Comparison of ENCODE assay signal across 12 mouse cellular contexts in the genomic region with DNA sequence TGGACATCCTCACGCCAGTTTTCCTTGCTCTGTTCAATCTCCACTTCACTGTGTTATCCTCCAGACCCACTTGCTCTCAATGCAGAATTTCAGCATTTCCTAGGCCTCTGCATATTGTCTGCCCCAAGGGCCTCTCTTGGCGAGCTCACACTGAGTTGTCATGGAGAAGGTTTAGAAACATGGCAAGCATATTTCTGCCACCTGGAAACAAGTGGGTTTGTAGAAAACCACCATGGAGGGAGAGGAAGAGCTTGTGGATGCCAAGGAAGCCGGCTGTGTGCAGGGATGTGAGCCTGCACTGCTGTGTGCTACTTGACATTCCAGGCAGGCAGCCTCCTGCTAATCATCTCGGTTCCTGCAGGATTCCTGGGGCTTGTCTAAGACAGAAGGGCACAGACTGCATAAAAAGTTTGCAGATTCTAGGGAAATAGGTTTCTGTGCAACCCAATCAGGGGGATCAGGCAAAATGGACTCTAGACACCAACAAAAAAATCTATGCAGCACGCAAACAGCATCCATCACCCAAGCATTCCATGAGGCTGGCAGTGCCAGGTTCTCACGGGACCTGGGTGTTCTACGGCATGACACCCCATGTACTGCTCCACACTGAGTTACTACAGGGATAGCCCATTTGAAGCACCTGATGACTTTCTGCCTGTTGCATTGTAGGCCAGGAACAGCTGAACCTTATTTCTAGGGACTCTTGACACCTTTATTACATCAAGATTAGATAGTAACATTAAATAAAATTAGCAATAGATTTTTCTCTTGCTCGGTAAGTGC. TPM values are rescaled to one million over a fixed set of nuclear protein-coding genes. Genes with fewer than 3 reads are reported as not detected.
DNase-seq lines count a peak whose midpoint lies in the region; ATAC-seq and TF ChIP-seq lines count a peak whose summit lies in the region.
"Had no signal": no experiment of that assay in that cellular context is flagged by ENCODE, and none has a peak within 500 bp of the region (broad histone marks: within the 10 kb centered on the region; RNA-seq: fewer than 3 reads in every experiment).

No protein-coding gene starts in this region.

- H3K27ac ChIP-seq in midbrain, embryonic 10.5 days (replicated peaks): peak overlapping the region; percentile 19
- no peak overlapping the region for H3K27ac ChIP-seq in midbrain, embryonic 11.5 days (ENCODE audit: low read depth, low read length)
- H3K27ac ChIP-seq in forebrain, embryonic 13.5 days: peak overlapping the region; percentile 76
- no peak overlapping the region for H3K27ac ChIP-seq in gastrocnemius, adult 2 months

- 67% methylated on average over 8 of the region's 8 CpGs for WGBS in midbrain, embryonic 10.5 days
- WGBS in midbrain, embryonic 11.5 days: 61% methylated on average over 8 of the region's 8 CpGs
- WGBS in forebrain, embryonic 13.5 days: 45% methylated on average over 8 of the region's 8 CpGs

- no peak overlapping the region for H3K4me2 ChIP-seq in midbrain, embryonic 11.5 days
- no peak overlapping the region for H3K4me2 ChIP-seq in forebrain, embryonic 13.5 days
- H3K4me2 ChIP-seq: lung, embryonic 14.5 days had no signal

- peaks cover under 1% of the 10 kb centered on the region; the same call in 1 of the 2 replicates for H3K27me3 ChIP-seq in midbrain, embryonic 10.5 days (ENCODE audit: low read depth, poor library complexity, severe bottlenecking)
- H3K27me3 ChIP-seq in midbrain, embryonic 11.5 days (ENCODE audit: control insufficient read depth, insufficient read depth, low read length): no peaks in the 10 kb centered on the region
- H3K27me3 ChIP-seq in forebrain, embryonic 13.5 days: no peaks in the 10 kb centered on the region

- peaks cover 11% of the 10 kb centered on the region for H3K4me1 ChIP-seq in midbrain, embryonic 10.5 days
- H3K4me1 ChIP-seq in midbrain, embryonic 11.5 days (ENCODE audit: control insufficient read depth, insufficient read depth, low read length): peaks cover 6% of the 10 kb centered on the region
- peaks cover 16% of the 10 kb centered on the region for H3K4me1 ChIP-seq in forebrain, embryonic 13.5 days

- no peak for DNase-seq in midbrain, embryonic 10.5 days (ENCODE audit: low spot score)
- DNase-seq in midbrain, embryonic 11.5 days (ENCODE audit: low spot score, missing footprints): no peak
- peak; percentile 39 to 49 for DNase-seq in layer of hippocampus, adult 8-10 months (ENCODE audit: low spot score in 2 of 2)
- peak; percentile 28 for DNase-seq in right cerebral cortex, postnatal 25 days
- no peak for DNase-seq in urinary bladder, postnatal 25 days (ENCODE audit: low spot score)
- no peak for DNase-seq in gastrocnemius, adult 2 months
- DNase-seq: adrenal gland, postnatal 36 days; heart, postnatal 36 days; lung, embryonic 14.5 days; thymus, postnatal 14 days had no signal

- intact Hi-C loops in gastrocnemius, adult 2 months (cut with DNase I): no loop called here

- H3K9ac ChIP-seq in midbrain, embryonic 11.5 days (ENCODE audit: low read length): no peak overlapping the region; the same call in 1 of the 2 replicates
- no peak overlapping the region for H3K9ac ChIP-seq in forebrain, embryonic 13.5 days
- H3K9ac ChIP-seq: lung, embryonic 14.5 days had no signal

- H3K36me3 ChIP-seq in midbrain, embryonic 10.5 days: no peaks in the 10 kb centered on the region
- H3K36me3 ChIP-seq in midbrain, embryonic 11.5 days (ENCODE audit: control insufficient read depth, insufficient read depth, low read length): no peaks in the 10 kb centered on the region
- H3K36me3 ChIP-seq in forebrain, embryonic 13.5 days (ENCODE audit: poor library complexity, severe bottlenecking): no peaks in the 10 kb centered on the region
- H3K36me3 ChIP-seq: G1E had no signal

- no peaks in the 10 kb centered on the region for H3K9me3 ChIP-seq in midbrain, embryonic 10.5 days (replicated peaks)
- no peaks in the 10 kb centered on the region for H3K9me3 ChIP-seq in midbrain, embryonic 11.5 days (ENCODE audit: control insufficient read depth, low read length)
- no peaks in the 10 kb centered on the region for H3K9me3 ChIP-seq in forebrain, embryonic 13.5 days (replicated peaks)
- H3K9me3 ChIP-seq: G1E had no signal

- no peak for ATAC-seq in midbrain, embryonic 11.5 days (ENCODE audit: low FRiP score)
- ATAC-seq in forebrain, embryonic 13.5 days: peak; percentile 83

- TF ChIP-seq CTCF in gastrocnemius, adult 2 months (IDR thresholded peaks at IDR 0.05): no peak

- H3K4me3 ChIP-seq in midbrain, embryonic 10.5 days: no peak overlapping the region
- no peak overlapping the region for H3K4me3 ChIP-seq in midbrain, embryonic 11.5 days (ENCODE audit: low read depth, low read length)
- H3K4me3 ChIP-seq in forebrain, embryonic 13.5 days: no peak overlapping the region
- H3K4me3 ChIP-seq in gastrocnemius, adult 2 months: no peak overlapping the region

RNA-seq across cellular contexts. Expression of gene Ccdc177, which starts 14.3 kb away (rescaled TPM):
- 2.0 and 2.2 TPM in 2 replicates for polyA plus RNA-seq in midbrain, embryonic 10.5 days (2016; fragmentation: Nextera tagmentation; extraction: Ambion mirVana)
- 4.9 and 5.3 TPM in 2 replicates for polyA plus RNA-seq in midbrain, embryonic 11.5 days (2014; fragmentation: Nextera tagmentation; extraction: Ambion mirVana)
- polyA plus RNA-seq in forebrain, embryonic 13.5 days (2015; fragmentation: Nextera tagmentation; extraction: Ambion mirVana): 4.6 and 4.7 TPM in 2 replicates
- total RNA-seq in layer of hippocampus, adult 8-10 months (2022): 10 to 100 TPM; 15.1 to 16.6 (median 15.8) TPM
- not detected for total RNA-seq in gastrocnemius, adult 2 months (2021)
- total RNA-seq: adrenal gland, postnatal 36 days; heart, postnatal 36 days had no signal
- polyA plus RNA-seq: G1E had no signal

RNA-seq across cellular contexts. Expression of gene Susd6, which starts 44.1 kb away (rescaled TPM):
- polyA plus RNA-seq in midbrain, embryonic 10.5 days (2016; fragmentation: Nextera tagmentation; extraction: Ambion mirVana): 13.9 and 16.6 TPM in 2 replicates
- 18.4 and 19.0 TPM in 2 replicates for polyA plus RNA-seq in midbrain, embryonic 11.5 days (2014; fragmentation: Nextera tagmentation; extraction: Ambion mirVana)
- polyA plus RNA-seq in forebrain, embryonic 13.5 days (2015; fragmentation: Nextera tagmentation; extraction: Ambion mirVana): 13.8 and 14.0 TPM in 2 replicates
- total RNA-seq in layer of hippocampus, adult 8-10 months (2022): 10 to 100 TPM; 62.8 to 67.0 (median 65.0) TPM
- total RNA-seq in gastrocnemius, adult 2 months (2021): 10 to 100 TPM; 37.7 to 41.1 TPM

RNA-seq across cellular contexts. Expression of gene Plekhd1, which starts 53.8 kb away (rescaled TPM):
- polyA plus RNA-seq in midbrain, embryonic 10.5 days (2016; fragmentation: Nextera tagmentation; extraction: Ambion mirVana): 0.83 and 2.4 TPM in 2 replicates
- 1.1 and 1.4 TPM in 2 replicates for polyA plus RNA-seq in midbrain, embryonic 11.5 days (2014; fragmentation: Nextera tagmentation; extraction: Ambion mirVana)
- 0.43 and 0.74 TPM in 2 replicates for polyA plus RNA-seq in forebrain, embryonic 13.5 days (2015; fragmentation: Nextera tagmentation; extraction: Ambion mirVana)
- 10 to 100 TPM in 1 of 4 experiments, 1 to 10 TPM in 3; 5.0 to 11.0 (median 7.6) TPM for total RNA-seq in layer of hippocampus, adult 8-10 months (2022)
- under 1 TPM; 0.17 to 0.41 TPM for total RNA-seq in gastrocnemius, adult 2 months (2021)
- total RNA-seq: adrenal gland, postnatal 36 days had no signal
- polyA plus RNA-seq: G1E had no signal

Comparison
In these comparisons a context has a peak if more than half of its experiments do, and no peak if none do; other contexts are left out.
1. H3K27ac ChIP-seq: peak in midbrain, embryonic 10.5 days (single experiment) and forebrain, embryonic 13.5 days (single experiment); none in midbrain, embryonic 11.5 days (single experiment) and gastrocnemius, adult 2 months (single experiment).
2. DNase-seq: peak in layer of hippocampus, adult 8-10 months (2 of 2) and right cerebral cortex, postnatal 25 days (single experiment); none in midbrain, embryonic 10.5 days (single experiment), midbrain, embryonic 11.5 days (single experiment), urinary bladder, postnatal 25 days (single experiment) and gastrocnemius, adult 2 months (single experiment).